Mouse (Mus musculus) kidney, adult 18-20 months (tissue): ENCODE measurements around the gene Slc37a3.
"Not testable (repeated sequence)": the region's sequence is repeated elsewhere in the genome, so short reads cannot be mapped to it uniquely, and the experiment has no call there.

Experiments used
- DNase-seq: peaks from one replicate; pipeline ENCODE4 v3.0.0; 2021

The Slc37a3 gene

DNA sequence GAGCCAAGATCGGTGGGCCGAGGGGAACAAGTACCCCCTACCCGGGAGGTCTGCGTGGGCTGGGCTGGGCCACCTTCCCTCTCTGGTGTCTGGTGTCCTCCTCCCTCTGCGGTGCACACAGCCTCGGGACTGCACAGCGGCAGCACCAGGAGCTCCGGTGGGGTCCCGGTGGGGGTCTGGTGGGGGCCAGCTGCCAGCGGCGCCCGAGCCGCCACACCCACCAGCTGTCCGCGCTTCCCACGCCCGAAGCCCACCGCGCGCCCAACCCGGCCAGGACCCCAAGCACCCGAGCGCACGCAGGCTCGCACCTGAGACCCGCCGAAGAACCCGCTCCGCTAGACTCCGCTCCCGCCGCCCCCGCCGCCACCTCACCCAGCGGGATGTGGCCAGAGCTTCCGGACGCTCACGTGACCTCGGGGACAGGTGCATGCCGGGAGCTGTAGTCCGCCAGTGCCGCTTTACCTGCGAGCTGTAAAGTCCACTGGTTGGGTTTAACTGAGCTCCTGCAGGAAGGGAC is at the start of gene Slc37a3:
Gene Slc37a3 (minus strand): TSS at position 365 of the 517 bp plus-strand sequence.
- DNase-seq: peak; percentile 90

DNA sequence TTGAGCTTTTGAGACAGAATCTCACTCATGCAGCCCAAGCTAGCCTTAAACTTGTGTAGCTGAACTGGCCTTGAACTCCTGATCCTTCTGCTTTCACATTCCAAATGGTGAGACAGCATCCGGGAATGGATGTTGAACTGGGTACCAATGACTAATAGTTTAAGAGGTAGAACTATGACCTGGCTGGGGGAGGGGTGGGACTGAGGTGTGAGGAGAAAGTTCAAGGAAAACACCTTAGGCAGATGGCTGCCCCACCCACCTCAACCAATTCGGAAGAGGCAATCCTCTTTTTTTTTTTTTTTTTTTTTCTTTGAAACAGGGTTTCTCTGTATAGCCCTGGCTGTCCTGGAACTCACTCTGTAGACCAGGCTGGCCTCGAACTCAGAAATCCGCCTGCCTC is 49.2 kb upstream of the Slc37a3 start:
- no peak for DNase-seq

DNA sequence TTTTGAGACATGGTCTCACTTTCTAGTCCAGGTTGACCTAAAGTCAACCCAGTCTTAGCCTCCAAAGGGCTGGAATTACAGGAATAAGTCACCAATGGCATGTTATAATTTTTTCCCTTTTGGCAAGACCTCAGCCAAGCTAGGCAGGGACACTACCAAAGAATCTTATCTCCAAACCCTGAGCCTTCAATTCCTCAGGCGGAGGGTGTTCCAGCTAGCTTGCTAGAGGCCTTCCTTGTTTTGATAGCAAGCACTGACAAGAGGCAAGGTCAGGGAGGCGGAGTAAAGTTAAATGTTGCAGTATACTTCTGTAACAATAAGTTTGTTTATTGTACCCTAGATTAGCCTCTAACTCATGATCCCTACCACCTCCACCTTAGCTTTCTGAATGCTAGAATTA is 47.7 kb upstream of the Slc37a3 start:
- no peak for DNase-seq

DNA sequence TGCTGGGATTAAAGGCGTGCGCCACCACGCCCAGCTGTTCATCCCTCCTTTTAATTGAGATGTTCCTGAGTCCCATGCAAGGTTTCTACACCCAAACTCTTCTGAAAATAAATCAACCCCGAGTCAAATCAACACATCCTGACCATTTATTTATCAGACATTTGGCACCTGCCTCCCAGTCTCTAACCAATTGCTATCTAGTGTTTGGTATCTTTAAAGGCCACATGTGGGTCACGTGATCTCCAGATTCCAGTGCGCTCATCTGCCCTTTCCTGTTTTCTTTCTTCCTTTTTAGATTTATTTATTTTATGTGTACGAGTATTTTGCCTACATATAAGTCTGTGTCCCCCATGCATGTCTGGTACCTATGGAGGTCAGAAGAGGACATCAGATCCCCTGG is 46.2 kb upstream of the Slc37a3 start:
- DNase-seq: no peak

DNA sequence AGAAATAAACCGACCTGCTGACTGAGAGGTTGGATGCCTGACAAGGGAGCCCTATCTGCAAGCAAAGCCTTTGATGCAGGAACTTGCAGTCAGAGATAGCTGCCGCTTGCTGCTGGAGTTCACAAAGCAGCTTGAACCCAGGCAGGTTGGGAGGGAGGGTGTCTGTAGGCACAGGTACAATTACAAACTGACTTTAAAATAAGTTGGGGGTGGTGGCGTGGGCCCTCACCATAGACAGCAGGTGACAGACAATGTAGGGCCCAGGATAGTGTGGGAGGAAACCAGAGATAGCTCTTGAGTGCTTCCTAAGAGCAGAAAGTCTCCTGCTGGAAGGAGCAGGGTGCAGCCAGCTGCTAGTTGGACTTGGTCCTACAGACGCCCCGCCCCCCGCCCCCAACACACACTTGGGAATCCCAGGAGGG is 45.7 kb upstream of the Slc37a3 start:
- DNase-seq: no peak

DNA sequence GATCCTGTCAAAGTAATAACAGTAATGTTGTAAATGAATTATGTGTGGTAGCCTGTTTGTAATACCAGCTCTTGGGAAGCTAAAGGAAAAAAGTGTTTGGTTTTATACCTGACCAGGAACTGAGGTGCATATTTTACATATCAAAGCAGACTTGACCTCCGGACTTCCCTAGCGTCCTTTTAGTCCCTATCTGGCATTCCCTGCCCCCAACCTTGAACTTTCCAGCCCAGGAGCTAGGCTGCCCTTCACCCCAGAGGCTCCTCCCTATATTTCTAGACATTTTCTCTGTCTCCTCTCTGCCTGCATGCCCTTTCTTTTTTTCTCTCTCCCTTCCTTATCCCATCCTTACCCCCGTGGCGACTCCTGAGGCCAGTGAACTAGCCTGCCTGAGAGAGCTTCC is 43.4 kb upstream of the Slc37a3 start:
- DNase-seq: no peak

DNA sequence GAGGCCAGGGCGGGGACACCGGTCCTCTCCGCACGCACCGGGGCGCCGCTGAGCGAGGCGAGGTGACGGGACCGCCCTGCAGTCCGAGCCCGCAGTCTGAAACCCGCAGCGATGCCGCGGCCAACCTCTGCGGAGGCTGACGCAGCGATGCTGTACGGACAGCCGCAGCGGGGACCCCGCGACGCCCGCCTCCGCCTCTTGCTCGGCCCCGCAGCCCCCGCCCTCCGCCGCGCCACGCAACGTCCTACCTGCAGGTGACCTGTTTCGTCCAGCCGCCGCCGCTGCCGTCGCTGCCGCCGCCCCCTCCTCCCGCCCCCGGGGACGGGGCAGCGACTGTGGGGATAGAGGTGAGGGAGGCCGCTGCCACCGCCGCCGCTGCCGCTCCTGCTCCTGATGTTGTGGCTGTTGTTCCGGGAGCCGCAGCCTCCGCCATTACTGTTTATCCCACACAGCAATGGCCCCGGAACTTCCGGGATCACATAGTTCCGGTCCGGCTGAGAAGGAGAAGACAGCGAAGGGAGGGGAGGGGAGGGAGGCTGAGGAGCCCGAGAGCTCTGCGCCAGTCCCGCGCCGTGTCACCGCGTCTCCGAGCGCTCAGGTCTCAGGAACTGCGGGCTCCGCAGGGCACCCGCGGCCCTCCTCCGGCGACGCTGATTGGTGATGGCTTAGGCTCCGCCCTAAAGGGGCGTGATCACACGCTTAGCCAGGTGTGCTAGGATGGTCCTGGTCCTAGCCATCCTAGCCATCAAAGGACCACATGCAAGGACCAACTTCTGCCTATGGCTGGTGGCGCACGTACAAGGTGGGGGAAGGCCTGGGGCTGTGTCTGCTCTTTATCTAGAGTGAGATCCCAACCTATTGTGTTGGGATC is 42.6 kb upstream of the Slc37a3 start, which contains the start of gene Mkrn1:
Gene Mkrn1 (minus strand): TSS at position 612 of the 871 bp plus-strand sequence.
- DNase-seq: peak; percentile 87

DNA sequence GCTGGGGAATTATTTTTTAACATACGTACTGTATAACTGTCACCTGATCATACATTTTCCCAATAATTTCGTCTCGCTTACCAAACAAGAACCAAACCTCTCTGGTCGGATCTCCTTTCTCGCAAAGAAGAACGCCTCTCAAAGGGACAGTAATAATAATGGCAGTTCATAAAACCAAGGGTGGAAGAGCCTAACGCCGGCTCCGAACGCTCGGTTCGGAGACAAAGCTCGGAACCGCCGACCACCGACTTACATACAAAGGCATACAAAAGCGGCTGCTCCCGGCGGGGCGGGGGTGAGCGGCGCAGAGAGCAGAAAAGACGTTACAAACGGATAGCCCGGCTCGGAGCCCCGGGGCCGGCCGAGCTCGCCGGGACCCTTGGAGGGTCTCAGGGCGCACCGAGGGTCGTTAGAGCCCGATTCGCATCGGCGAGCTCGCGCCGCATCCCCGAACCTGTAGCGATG is 41.9 kb upstream of the Slc37a3 start:
- DNase-seq: no peak

DNA sequence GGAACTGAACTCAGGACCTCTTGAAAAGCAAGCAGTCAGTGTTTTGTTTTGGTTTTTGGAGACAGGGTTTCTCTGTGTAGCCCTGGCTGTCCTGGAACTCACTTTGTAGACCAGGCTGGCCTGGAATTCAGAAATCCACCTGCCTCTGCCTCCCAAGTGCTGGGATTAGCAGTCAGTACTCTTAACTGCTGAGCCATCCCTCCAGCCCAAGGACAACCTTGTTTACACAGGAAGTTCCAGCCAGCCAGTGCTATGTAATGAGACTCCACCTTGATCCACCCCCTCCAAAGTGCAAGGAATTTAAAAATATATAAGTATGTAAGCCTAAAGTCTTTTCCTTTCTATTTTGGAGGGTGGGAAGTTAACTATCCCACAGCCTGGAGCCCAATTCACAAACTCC is 39.2 kb upstream of the Slc37a3 start:
- DNase-seq: not testable (repeated sequence)

DNA sequence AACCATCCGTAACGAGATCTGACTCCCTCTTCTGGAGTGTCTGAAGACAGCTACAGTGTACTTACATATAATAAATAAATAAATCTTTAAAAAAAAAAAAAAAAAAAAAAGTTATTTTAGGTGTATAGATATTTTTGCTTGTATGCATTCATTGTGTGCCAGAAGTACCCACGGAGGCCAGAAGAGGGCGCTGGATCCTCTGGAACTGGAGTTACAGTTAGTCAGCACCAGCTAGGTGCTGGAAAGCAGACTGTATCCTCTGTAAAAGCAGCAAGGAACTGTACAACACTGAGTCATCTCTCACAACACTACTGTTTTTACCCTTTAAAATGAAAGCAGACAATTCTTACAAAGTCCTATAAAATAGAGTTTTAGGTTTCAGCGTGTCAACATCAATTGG is 38.3 kb upstream of the Slc37a3 start:
- peak; percentile 72 for DNase-seq

DNA sequence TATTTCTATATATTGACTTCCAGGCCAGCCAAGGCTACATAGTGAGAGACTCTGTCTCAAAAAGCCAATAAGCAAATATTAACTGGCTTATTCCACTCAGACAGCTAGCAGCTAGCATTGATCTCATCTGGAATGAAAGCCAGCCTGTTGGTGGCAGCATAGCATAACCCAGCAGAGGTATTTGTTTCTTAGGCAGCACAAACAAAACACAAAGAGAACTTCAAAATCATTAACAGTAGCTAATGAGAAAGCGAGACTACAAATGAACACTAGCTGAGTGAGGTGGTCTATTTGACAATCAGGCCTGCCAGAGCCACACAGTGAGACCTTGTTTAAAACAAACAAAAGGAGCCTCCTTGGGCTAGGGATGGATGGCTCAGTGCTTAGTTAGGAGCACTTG is 36.6 kb upstream of the Slc37a3 start:
- peak; percentile 25 for DNase-seq

DNA sequence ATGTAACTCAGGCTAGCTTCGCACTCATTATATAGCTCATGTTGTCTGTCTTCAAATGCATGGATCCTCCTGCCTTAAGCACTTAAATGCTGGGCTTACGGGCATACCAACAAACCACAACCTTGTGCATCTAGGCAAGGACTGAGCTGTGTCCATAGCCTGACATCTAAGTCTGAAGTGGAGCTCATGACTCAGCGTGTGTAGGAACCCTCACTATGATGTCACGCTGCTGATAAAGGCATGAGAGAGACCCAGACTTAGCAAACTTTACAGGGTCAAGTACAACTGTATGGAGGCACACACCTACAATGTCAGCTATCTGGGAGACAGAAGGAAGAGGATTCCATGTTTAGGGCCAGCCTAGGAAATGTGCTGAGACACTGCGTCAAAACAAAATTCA is 29.0 kb upstream of the Slc37a3 start:
- DNase-seq: no peak

DNA sequence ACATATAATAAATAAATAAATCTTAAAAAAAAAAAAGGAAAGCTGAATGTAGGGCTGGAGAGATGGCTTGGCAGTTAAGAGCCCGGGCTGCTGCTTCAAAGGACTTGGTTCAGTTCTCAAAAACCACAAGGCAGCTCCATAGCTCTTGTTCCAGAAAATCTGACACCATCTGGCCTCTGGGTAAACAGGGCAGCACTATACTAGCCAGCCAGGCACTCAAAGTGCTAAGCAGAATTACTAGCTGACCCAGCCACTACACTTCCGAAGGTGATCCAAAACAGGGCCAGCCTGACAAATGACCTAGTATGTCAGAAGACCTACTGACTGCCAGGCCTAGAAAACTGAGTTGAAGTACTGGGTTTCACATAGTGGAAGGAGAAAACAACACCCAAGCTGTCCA is 25.7 kb upstream of the Slc37a3 start:
- DNase-seq: no peak

DNA sequence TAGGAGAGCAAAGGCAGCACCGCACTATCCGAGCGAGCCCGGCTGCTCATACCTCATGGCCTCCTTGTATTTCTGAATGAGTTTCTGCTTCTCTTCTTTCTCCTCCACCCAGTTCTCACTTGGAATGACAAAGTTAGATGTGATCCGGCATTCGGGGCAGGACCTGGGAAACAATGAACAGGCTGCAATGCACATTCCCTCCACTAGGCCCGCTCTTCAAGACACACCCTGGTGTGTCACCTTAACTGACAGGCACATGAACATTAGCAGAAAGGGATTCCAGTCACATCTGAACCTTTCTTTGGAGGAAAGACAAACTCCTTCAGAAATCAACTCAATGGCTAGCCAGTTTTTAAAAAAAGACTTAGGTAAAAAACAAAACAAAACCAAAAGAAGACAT is 22.9 kb upstream of the Slc37a3 start:
- peak; percentile 44 for DNase-seq

DNA sequence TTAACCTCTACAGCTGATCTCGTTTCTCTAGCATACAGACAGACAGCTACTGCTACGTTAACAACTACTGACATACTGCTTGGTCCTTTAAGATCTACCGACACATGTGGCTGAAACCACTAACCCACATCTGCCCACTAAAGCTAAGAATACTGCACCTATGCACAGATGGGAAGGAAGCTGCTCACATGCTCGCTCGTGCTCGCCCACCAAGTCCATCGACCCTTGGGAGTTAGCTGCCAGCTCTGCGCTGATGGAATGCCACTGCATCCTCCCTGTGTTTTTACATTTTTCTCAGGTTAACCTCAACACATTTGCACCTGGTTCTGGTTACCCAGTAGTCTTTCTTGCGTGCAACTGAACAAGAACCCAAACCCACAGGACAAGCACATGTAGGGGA is 20.9 kb upstream of the Slc37a3 start:
- DNase-seq: no peak

DNA sequence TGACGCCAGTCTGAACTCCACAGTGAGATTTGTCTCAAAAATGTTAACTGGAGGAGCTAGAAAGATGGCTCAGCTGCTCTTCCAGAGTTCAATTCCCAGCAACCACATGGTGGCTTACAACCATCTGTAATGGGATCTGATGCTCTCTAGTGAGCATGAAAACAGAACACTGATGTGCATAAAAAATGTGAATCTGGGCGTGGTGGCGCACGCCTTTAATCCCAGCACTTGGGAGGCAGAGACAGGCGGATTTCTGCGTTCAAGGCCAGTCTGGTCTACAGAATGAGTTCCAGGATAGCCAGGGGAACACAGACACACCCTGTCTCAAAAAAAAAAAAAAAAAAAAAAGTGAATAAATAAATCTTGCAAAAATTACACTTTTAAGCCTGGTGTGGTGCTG is 19.6 kb upstream of the Slc37a3 start:
- DNase-seq: no peak

DNA sequence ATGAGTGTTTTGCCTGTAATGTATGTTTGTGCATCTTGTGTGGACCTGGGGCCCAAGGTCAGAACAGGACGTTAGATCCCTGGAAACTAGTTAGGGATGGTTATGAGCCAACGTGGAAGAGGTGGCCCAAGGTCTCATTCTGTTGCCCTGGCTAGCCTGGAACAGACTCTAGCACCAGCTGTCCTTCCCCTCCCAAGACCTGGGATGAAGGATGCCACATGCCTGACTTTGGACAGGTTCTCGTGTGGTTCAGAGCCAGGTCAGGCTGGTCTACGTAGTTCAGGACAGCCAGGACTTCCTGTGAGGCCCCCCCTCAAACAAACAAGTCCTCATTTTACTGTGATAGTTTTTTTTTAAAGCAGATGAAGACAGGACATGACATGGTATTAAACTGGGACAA is 18.4 kb upstream of the Slc37a3 start:
- no peak for DNase-seq

DNA sequence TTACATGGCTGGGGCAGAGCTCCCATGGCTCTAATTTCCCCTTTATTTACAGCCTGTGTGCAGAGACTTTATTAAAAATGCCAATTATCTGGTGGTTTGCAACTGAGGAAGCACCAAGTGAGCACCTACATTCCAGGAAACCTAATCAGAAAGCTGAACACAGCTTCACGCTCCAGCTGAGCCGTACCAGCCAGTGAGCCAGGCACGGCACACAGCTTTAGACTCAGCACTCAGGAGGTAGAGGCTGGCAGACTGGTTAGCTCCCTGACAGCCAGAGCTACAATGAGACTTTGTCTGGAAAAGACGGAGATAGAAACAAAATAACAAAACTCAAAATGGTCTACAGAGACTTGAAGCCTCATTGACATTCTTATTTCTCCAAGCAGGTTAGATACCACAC is 18.0 kb upstream of the Slc37a3 start:
- DNase-seq: no peak

DNA sequence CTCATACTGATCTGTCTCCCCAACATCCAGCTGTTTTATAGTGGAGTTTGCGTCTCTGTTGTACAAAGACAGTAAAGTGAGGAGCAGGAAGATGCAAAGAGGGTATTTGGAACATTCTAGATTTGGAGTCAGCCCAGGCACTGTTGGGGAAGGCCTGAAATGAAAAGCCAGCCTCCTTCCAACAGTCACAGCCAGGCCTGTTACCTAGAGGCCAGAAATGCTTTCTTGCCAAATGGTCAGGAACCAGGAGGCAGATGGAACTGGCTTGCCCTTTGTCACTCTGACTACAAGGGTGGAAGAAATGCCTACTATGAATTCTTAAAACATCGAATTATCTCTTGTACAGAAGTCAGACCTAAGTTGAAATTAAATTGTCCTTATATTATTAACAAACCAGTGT is 12.5 kb upstream of the Slc37a3 start:
- no peak for DNase-seq

DNA sequence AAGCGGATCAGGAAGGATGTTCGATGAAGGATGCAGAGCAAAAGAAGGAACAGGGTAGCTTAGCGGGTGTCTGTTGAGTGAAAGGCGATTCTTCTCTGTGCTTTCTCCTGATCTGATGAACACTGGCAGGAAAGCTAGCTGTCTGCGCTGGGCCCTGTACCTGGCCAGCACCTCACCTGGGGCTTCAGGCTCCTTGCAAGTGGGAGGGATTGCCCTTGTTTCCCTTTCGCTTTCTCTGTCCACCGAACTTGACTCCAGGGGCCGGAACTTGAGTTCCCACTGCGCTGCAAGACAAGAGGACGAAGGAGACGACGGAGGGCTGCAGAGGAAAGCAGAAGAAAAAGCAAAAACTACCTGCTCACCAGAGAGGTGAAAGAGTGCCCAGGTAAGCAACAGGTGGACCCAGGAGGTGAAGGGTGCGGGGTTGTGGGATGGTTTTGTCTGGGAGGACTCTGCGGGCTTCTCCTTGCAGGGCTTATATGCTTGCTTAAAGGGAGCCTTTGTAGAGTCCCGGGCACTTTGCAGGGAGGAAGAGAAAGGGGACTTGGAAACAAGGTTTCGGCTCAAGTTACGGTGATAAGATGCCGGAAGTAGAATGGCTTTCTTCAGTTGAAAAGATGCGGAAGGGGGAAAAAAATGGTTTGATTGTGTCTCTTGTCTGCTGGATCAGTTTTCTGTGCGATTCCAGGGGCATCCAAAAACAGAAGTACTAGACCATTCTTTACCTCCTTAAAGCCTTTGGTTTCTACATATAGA is 3.8 kb upstream of the Slc37a3 start, which contains the start of gene Rab19:
Gene Rab19 (plus strand): TSS at position 51 of the 756 bp plus-strand sequence.
- peak; percentile 56 for DNase-seq

DNA sequence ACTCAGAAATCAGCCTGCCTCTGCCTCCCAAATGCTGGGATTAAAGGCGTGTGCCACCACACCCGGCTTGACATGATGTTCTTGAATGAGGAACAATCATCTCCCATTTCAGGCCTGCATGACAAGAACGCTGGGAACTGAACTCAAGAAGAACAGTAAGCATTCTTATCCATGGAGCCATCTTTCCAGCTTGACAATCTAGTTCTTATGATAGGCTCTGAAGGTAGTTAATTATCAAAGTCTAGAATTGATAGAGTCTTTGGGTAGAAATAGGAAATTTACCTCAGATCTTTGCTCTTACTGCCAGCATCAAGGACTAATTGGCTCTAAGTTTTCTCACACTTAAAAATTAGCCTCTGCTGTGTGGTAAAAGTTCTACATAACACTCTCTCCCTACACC is 2.8 kb upstream of the Slc37a3 start:
- DNase-seq: no peak

DNA sequence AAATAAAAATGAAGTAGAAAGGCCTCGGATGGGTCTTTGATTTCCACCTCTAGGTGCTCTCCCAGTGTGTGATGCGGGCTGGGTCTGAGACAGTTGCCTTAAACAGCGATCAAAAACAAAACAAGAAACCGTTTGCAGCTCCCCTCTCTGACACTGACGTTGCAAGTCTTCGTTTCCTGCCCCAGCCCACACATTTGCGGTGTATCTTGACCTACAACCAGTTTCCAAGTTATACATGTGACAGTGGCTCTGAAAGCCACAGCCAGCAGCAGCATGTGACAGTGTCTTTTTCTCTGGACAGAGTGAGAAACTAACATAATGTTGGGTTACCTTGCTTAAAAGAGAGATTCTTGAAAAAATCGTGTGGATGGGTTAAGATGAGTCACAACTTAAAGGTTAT is 2.3 kb upstream of the Slc37a3 start:
- DNase-seq: no peak

DNA sequence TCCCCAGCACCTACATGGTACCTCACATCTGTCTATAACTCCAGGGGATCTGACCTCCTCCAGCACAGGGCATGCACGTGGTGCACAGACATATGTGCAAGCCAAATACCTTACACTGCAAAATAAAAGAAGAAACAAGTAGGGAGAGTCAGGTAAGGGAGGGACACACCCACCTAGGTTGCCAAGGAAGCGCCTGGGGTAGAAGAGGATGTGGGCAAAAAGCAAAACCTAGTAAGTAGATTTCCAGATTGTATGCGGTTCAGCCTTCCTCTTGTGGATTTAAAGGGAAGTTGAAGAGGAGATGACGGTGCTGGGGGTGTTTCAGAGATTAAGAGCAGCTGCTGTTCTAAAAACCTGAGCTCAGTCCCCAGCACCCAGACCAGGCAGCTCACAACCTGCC is 1.7 kb upstream of the Slc37a3 start:
- DNase-seq: no peak
